Mouse (Mus musculus) mouse embryonic stem cell (cell line): ENCODE data around the gene Nrros.
"Not testable (repeated sequence)": the region's sequence is repeated elsewhere in the genome, so short reads cannot be mapped to it uniquely, and the experiment has no call there.

Experiments
- in situ Hi-C, 2 experiments: fragments of 300-500 bp; cut with MboI; formaldehyde crosslinking; loops; 1 replicate in 1 of 2; 3 replicates in 1 of 2; pipeline ENCODE4 v1.14.3; 2019 to 2020; ENCODE audit warnings: low sequenced_read_pairs in 2 of 2, low pct_unique_long_range_greater_than_20kb in 1 of 2, mixed read lengths in 1 of 2; ENCODE audit not compliant: unreplicated experiment in 1 of 2

Gene Nrros

GRCm38 (mm10) chr16:32124444-32125335, 40.7 kb downstream of the Nrros start:
- in situ Hi-C loops, result no loop called here

- in situ Hi-C loops, result no loop called here
Measured at GRCm38 (mm10) chr16:32124020-32124419, 41.4 kb downstream of the Nrros start.

- in situ Hi-C loops, result no loop called here
Measured at GRCm38 (mm10) chr16:32120454-32120853, 44.9 kb downstream of the Nrros start.

GRCm38 (mm10) chr16:32116186-32116585, 49.2 kb downstream of the Nrros start:
- in situ Hi-C loops, result no loop called here

DNA sequence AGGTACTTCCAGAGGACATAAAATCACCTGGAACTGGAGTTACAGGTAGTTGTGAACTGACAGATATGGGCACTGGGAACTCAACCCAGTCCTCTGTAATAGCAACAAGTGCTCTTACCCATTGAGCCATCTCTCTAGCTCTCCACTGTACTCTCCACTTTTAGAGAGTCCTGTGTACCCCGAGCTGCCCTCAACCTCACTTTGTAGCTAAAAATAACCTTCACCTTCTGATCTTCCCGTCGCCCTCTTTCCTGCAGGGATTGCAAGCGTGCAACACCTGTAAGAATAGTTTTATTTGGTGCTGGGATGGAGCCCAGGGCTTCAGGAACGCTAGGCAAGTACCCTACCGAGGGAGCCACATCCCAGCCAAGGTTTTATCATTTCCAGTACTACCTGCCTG, 49.6 kb downstream of the Nrros start:
- in situ Hi-C loops, result no loop called here

DNA sequence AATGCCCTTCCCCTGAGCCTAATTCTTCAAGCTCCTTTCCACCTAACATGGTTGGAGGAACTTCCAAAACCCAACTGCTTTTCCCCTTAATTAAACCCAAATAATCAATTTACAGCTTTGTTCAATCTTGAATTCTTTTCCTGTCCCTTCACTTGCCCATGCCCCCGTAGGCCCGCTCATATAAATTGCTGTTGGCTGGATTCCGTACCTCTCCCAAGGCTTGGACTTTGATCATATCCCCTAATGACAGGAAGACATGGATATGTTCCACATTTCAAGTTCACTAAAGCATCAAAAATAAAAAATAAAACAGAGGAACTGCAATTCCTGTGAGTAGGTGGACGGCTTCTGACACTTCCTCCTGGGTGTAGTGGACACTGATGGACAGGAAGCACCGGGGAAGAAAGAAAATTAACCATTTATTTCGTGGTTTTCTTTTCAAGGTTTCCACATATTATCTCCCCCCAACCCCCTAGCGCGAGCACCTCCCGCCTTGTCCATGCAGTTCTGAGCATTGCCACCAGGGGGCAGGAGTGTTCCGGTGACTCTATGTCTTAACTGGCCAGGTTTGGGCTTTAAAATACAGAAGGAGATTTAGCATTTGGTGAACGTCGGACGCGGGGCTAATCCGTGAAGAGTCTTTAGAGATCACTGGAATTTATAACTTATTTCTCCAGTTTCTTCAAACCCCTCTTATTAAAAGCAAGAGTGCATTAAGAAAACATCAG, 50.3 kb downstream of the Nrros start:
- in situ Hi-C loops, result no loop called here

GRCm38 (mm10) chr16:32114406-32114805, 51.0 kb downstream of the Nrros start:
- in situ Hi-C loops, result no loop called here

- in situ Hi-C loops, result no loop called here
Measured at GRCm38 (mm10) chr16:32113541-32114218, 51.7 kb downstream of the Nrros start.

- in situ Hi-C loops, result no loop called here
Measured at GRCm38 (mm10) chr16:32110951-32111699, 54.3 kb downstream of the Nrros start.

GRCm38 (mm10) chr16:32108578-32108977, 56.8 kb downstream of the Nrros start:
- in situ Hi-C loops, result no loop called here

GRCm38 (mm10) chr16:32108170-32108569, 57.2 kb downstream of the Nrros start:
- in situ Hi-C loops, result no loop called here

GRCm38 (mm10) chr16:32107342-32108045, 57.9 kb downstream of the Nrros start:
- in situ Hi-C loops, result no loop called here

DNA sequence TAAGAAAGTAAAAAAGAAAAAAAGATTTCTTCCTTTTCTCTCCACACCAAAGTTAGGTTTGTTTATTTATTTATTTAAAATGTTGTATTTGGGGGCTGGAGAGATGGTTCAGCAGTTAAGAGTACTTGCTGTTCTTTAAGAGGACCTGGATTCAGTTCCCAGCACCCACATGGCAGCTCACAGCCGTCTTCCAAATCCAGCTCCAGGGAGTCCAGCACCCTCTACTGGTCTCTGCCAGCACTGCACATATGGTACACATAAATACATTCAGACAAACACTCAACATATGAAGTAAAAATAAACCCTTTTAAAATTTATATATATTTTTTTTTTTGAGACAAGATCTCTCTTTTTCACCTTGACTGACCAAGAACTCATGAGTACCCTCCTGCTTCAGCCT, 59.7 kb downstream of the Nrros start:
- in situ Hi-C loops, result no loop called here

DNA sequence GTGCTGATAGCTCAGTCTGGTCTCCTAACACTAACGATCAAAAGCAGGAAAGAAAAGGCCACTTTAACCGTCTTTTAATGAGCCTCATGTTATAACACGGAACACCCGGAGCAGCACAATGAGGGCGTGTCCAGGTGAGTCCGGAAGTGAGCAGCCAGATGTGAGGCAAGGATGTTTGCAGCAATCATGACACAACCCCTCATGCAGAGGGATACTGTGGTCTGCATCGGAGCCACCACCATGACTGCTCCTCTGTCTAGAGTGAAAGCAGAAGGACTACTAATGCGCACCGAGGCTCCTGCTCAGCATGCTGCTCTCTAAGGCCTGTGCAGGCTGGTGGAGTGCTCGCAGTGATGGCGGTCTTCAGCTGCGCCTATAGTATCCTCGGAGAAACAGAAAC, 63.1 kb downstream of the Nrros start:
- in situ Hi-C loops, result no loop called here

DNA sequence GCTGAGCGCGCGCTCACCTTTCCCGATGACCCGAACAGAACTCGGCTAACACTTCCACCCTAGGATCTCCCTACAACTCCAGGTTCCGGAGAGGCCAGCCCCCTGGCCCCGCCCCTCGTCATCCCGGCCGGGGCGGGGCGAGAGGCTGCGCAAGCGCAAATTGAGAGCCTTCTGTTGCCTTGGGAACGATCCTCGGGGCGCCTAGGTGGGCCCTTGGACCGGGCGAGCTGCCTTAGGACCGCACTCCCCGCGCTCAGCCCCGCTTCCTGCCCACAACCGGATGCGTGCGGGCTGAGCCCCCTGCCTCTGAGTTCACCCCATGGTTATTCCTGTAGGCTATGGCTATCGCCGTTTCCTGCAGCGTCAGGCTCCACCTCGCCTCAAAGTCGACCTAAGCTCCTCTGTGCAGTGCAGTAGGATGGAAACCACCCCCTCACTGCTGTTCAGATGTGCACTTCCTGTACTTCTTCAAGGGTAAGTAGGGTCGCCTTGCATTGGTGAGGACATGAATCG, 65.7 kb downstream of the Nrros start, which contains the start of the genes Pigx and Cep19:
Pigx (minus strand) TSS at position 103 of the 513 bp plus-strand sequence.
Cep19 (plus strand) TSS at position 163 of the 513 bp plus-strand sequence.
- in situ Hi-C loops, result no loop called here

GRCm38 (mm10) chr16:32098897-32099637, 66.3 kb downstream of the Nrros start:
- in situ Hi-C loops, result no loop called here

DNA sequence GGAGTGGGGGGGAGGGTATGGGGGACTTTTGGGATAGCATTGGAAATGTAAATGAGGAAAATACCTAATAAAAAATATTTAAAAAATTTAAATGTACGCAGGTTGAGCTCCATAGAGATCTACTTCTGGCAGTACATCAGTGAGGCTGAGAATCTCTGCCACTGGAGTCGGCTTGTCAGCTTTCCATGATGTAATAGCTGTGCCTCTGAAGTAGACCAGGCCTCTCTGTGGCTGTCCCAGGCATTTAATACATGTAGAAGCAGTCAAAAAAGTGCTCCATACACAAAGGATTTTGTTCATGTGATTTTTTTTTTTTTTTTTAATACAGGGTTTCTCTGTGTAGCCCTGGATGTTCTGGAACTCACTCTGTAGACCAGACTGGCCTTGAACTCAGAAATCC, 67.6 kb downstream of the Nrros start:
- in situ Hi-C loops, result not testable (repeated sequence)
